Comparison of ENCODE assay signal across 8 mouse cellular contexts in the genomic region with DNA sequence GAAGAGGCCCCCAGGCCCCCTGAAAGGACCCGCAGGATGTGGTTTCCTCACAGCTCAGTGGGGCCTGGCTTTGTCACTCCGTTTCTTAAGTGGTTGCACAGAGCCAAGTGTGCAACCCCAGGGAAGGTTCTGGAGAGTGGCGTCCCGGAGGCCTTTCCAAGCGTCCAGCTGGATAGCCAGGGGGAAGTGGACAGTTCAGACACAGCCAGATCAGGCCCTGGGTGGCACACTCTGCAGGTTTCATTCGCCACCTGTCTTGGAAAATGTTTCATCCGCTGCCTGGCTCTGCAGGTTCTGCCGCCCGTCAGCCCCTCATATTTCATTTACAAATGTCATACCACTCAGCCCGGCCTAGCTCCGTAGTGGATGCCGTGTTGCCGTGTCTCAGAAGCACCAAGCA. TPM values are rescaled to one million over a fixed set of nuclear protein-coding genes. Genes with fewer than 3 reads are reported as not detected.
DNase-seq lines count a peak whose midpoint lies in the region; ATAC-seq and TF ChIP-seq lines count a peak whose summit lies in the region.

No protein-coding gene starts in this region.

- H3K9me3 ChIP-seq in heart, embryonic 15.5 days (replicated peaks): no peaks in the 10 kb centered on the region
- no peaks in the 10 kb centered on the region for H3K9me3 ChIP-seq in hindbrain, embryonic 14.5 days (ENCODE audit: control insufficient read depth, low read length)
- no peaks in the 10 kb centered on the region for H3K9me3 ChIP-seq in midbrain, embryonic 12.5 days

- peaks cover 85% of the 10 kb centered on the region for H3K27me3 ChIP-seq in heart, embryonic 15.5 days
- H3K27me3 ChIP-seq in heart, adult 2 months (ENCODE audit: control insufficient read depth, insufficient read depth, low read length): 0 out of 2 replicates have a peak, but pooled peaks cover 2% of the 10 kb centered on the region
- H3K27me3 ChIP-seq in hindbrain, embryonic 14.5 days (ENCODE audit: control insufficient read depth, insufficient read depth, low read length): peaks cover 22% of the 10 kb centered on the region
- H3K27me3 ChIP-seq in midbrain, embryonic 12.5 days: peaks cover 60% of the 10 kb centered on the region

- no peak overlapping the region for H3K27ac ChIP-seq in heart, embryonic 15.5 days
- no peak overlapping the region for H3K27ac ChIP-seq in heart, adult 2 months
- no peak overlapping the region for H3K27ac ChIP-seq in cortical plate, adult 2 months (ENCODE audit: insufficient read depth, low read length)
- peak overlapping the region; percentile 10 for H3K27ac ChIP-seq in hindbrain, embryonic 14.5 days
- peak overlapping the region; percentile 78 for H3K27ac ChIP-seq in midbrain, embryonic 12.5 days (replicated peaks)

- no peak for TF ChIP-seq EP300 in heart, adult 2 months (IDR thresholded peaks at IDR 0.05; ENCODE audit: insufficient read depth, low read depth, low read length)

- intact Hi-C loops in heart, adult 2 months (cut with DNase I): loop anchor here (2.0 kb wide), 3 partner anchors 86 to 408 kb away; a partner anchor contains a TSS

- no peak for ATAC-seq in heart, embryonic 15.5 days (replicated peaks; ENCODE audit: insufficient number of reproducible peaks, insufficient read depth, low FRiP score, low read depth)
- ATAC-seq in hindbrain, embryonic 14.5 days (ENCODE audit: low FRiP score): 0 out of 2 replicates have a peak, but pooled peaks have one; percentile 2
- ATAC-seq in midbrain, embryonic 12.5 days (ENCODE audit: low FRiP score, low read depth): no peak

- H3K4me1 ChIP-seq in heart, embryonic 15.5 days (replicated peaks): peaks cover 25% of the 10 kb centered on the region
- H3K4me1 ChIP-seq in heart, adult 2 months (ENCODE audit: control insufficient read depth, insufficient read depth, low read length): peaks cover 1% of the 10 kb centered on the region; the same call in 1 of the 2 replicates
- H3K4me1 ChIP-seq in cortical plate, adult 2 months (ENCODE audit: control insufficient read depth, insufficient read depth, low read length): peaks cover 5% of the 10 kb centered on the region
- peaks cover 30% of the 10 kb centered on the region for H3K4me1 ChIP-seq in hindbrain, embryonic 14.5 days (replicated peaks; ENCODE audit: control insufficient read depth, insufficient read depth, low read length)
- peaks cover 47% of the 10 kb centered on the region for H3K4me1 ChIP-seq in midbrain, embryonic 12.5 days

- H3K4me2 ChIP-seq in heart, embryonic 15.5 days: peak overlapping the region; percentile 97
- peak overlapping the region; percentile 100 for H3K4me2 ChIP-seq in hindbrain, embryonic 14.5 days (replicated peaks)
- H3K4me2 ChIP-seq in midbrain, embryonic 12.5 days (replicated peaks): peak overlapping the region; percentile 99

- no peaks in the 10 kb centered on the region for H3K36me3 ChIP-seq in heart, embryonic 15.5 days
- H3K36me3 ChIP-seq in heart, adult 2 months (ENCODE audit: control insufficient read depth, insufficient read depth, low read length): no peaks in the 10 kb centered on the region
- H3K36me3 ChIP-seq in hindbrain, embryonic 14.5 days (replicated peaks; ENCODE audit: control insufficient read depth, insufficient read depth): no peaks in the 10 kb centered on the region
- H3K36me3 ChIP-seq in midbrain, embryonic 12.5 days: no peaks in the 10 kb centered on the region

- 0 out of 2 replicates have a peak overlapping the region, but pooled peaks have one; percentile 19 for H3K9ac ChIP-seq in heart, embryonic 15.5 days
- no peak overlapping the region for H3K9ac ChIP-seq in heart, adult 2 months (ENCODE audit: low read depth, low read length)
- peak overlapping the region; percentile 52 for H3K9ac ChIP-seq in hindbrain, embryonic 14.5 days
- peak overlapping the region; percentile 88 for H3K9ac ChIP-seq in midbrain, embryonic 12.5 days (replicated peaks)

- 64% methylated on average over 13 of the region's 13 CpGs for WGBS in heart, embryonic 15.5 days
- 66% methylated on average over 13 of the region's 13 CpGs for WGBS in heart, adult 2 months
- WGBS in hindbrain, embryonic 14.5 days: 43% methylated on average over 13 of the region's 13 CpGs
- WGBS in midbrain, embryonic 12.5 days: 48% methylated on average over 13 of the region's 13 CpGs

- TF ChIP-seq POLR2A in heart, adult 2 months (IDR thresholded peaks at IDR 0.05; ENCODE audit: insufficient read depth, low read depth, low read length): no peak
- no peak for TF ChIP-seq POLR2A in cortical plate, adult 2 months (IDR thresholded peaks at IDR 0.05; ENCODE audit: extremely low read depth, insufficient read depth, low read length)

- H3K4me3 ChIP-seq in heart, embryonic 15.5 days: peak overlapping the region; percentile 63
- no peak overlapping the region for H3K4me3 ChIP-seq in heart, adult 2 months
- H3K4me3 ChIP-seq in cortical plate, adult 2 months (ENCODE audit: insufficient read depth, low read length): peak overlapping the region; percentile 88
- peak overlapping the region; percentile 91 for H3K4me3 ChIP-seq in hindbrain, embryonic 14.5 days (replicated peaks; ENCODE audit: low read length)
- peak overlapping the region; percentile 81 for H3K4me3 ChIP-seq in midbrain, embryonic 12.5 days

- H3K79me2 ChIP-seq in heart, adult 2 months (replicated peaks; ENCODE audit: control insufficient read depth, insufficient read depth, low read length): no peaks in the 10 kb centered on the region

- DNase-seq in heart, adult 2 months: no peak
- DNase-seq in hindbrain, embryonic 14.5 days (ENCODE audit: low spot score): no peak
- no peak for DNase-seq in urinary bladder, postnatal 36 days (ENCODE audit: low spot score in 2 of 2)
- DNase-seq in T-cell, adult 2 months (ENCODE audit: low spot score): no peak
- DNase-seq in adrenal gland, postnatal 25 days: no peak

- TF ChIP-seq CTCF in heart, adult 2 months (IDR thresholded peaks at IDR 0.05): no peak
- TF ChIP-seq CTCF in cortical plate, adult 2 months (IDR thresholded peaks at IDR 0.05; ENCODE audit: extremely low read depth, insufficient read depth, low read length): no peak

RNA-seq across cellular contexts. Expression of a gene that starts 2.5 kb away (rescaled TPM):
- polyA plus RNA-seq in heart, embryonic 15.5 days (2015; fragmentation: Nextera tagmentation; extraction: Ambion mirVana): 1.3 and 2.0 TPM in 2 replicates
- 1 to 10 TPM; 1.0 to 1.4 TPM for total RNA-seq in heart, adult 2 months (2021)
- polyA plus RNA-seq in heart, adult 2 months (2012; rRNA removed): 1.4 and 1.5 TPM in 2 replicates
- 83.9 and 90.5 TPM in 2 replicates for polyA plus RNA-seq in cortical plate, adult 2 months (2012; rRNA removed)
- 7.3 and 11.8 TPM in 2 replicates for polyA plus RNA-seq in hindbrain, embryonic 14.5 days (2014; fragmentation: Nextera tagmentation; extraction: Ambion mirVana)
- polyA plus RNA-seq in midbrain, embryonic 12.5 days (2016; fragmentation: Nextera tagmentation; extraction: Ambion mirVana): 8.9 and 9.4 TPM in 2 replicates
- 0.62 and 0.88 TPM in 2 replicates for total RNA-seq in adrenal gland, postnatal 25 days (2021)

Comparison
In these comparisons a context has a peak if more than half of its experiments do, and no peak if none do; other contexts are left out.
1. H3K27ac ChIP-seq: peak in hindbrain, embryonic 14.5 days (single experiment) and midbrain, embryonic 12.5 days (single experiment); none in heart, embryonic 15.5 days (single experiment), heart, adult 2 months (single experiment) and cortical plate, adult 2 months (single experiment).
2. Peak in every context shown above with its lines, with median percentiles within 50 percentile points of each other: H3K4me2 ChIP-seq.